Mouse (Mus musculus) frontal cortex, adult 2 months (tissue): ENCODE measurements around the gene Itga9. TPM values are rescaled to one million over a fixed set of nuclear protein-coding genes. Genes with fewer than 3 reads are reported as not detected.

Experiments used
- DNase-seq, 2 experiments: peaks; one replicate each; pipeline ENCODE4 v3.0.0; 2022; ENCODE audit warnings: low spot score in 1 of 2; ENCODE audit errors: extremely low spot score in 1 of 2
- polyA plus RNA-seq: library from polyadenylated mRNA; depleted of rRNA; stranded (reverse); fragments of >200 nt; gene quantifications from 2 replicates; pipeline ENCODE4 v1.2.3, GENCODE M21; 2012

Gene Itga9
- polyA plus RNA-seq, 1 experiment = 2.5 TPM

DNA sequence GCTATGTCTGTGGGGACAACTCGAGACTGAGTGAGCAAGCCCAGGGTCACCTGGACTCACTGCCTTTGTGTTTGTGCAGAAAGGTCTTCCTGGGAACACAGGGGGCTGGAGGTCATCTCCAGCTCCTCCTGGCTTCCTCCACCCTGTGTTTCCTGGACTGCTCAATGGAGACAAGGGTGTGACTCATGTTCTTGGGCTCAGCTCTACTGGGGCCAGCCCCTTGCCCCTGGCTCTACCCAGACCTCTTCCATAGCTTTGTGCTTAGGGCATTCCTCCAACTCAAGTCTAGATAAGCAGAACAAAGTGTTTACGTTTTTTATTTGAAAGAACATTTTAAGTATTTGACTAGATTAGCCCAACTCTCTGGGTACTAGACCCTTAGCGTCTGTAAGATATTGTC is 41.0 kb downstream of the Itga9 start:
- DNase-seq = no peak

GRCm38 (mm10) chr9:118650976-118651375 is 44.5 kb downstream of the Itga9 start:
- no peak for DNase-seq

GRCm38 (mm10) chr9:118651939-118652338 is 45.4 kb downstream of the Itga9 start:
- no peak for DNase-seq

DNA sequence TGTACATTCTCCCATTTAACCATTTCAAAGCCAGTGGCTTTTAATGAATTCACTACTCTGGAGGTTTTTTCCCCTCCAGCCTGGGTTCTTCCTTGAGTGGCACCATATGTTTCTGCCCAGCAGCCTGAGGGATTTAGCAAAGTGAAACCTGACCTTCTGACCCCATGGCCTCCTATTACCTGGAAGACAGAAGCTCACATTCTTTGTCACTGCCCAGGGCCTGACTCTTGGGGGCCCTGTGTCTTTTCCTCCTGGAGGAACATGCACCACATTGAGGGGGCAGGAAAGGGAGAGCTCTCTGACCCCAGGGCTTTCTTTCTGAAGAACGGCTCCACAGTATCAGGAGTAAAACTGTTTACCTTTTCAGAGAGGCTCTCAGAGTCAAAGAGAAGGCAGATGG is 46.9 kb downstream of the Itga9 start:
- DNase-seq = no peak

- no peak for DNase-seq
Observed at GRCm38 (mm10) chr9:118654969-118655368, 48.5 kb downstream of the Itga9 start.

DNA sequence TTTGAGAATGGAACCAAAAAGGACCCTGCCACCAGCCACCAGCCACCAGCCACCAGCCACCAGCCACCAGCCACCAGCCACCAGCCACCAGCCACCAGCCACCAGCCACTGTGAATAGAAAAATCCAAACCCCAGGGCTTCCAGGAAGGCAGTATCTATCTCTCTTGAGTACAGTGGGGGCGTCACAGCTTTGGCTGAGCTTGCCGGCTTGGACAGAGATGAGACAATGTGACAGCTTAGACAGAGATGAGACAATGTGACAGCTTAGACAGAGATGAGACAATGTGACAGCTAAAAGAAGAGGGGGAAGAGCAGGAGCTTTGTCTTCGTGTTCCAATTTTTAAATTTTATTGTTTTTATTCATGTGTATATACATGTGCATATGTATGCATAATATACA is 49.2 kb downstream of the Itga9 start:
- no peak for DNase-seq

- DNase-seq = peak in 1 of 2 experiments; percentile 16
Observed at GRCm38 (mm10) chr9:118658159-118658558, 51.7 kb downstream of the Itga9 start.

DNA sequence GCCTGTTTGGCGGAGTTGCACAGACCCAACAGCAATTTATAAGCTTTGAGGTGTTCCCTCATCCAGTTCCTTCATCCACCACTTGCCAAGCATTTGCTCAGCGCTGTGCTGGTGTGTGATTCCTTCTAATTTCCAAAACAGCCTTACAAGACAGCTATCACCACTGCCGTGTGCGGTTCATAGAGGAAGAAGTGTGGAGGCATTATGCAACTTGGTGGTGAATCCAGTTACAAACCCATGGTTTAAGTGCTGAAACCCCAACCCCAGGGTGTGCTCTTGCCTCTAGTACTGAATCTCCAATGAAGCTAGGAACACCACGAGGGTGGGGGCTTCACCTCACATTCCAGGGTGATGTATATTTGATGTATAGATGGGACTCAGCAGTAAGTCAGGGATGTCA is 53.3 kb downstream of the Itga9 start:
- no peak for DNase-seq

- DNase-seq = no peak
Observed at GRCm38 (mm10) chr9:118660259-118660658, 53.8 kb downstream of the Itga9 start.

GRCm38 (mm10) chr9:118662026-118662425 is 55.5 kb downstream of the Itga9 start:
- DNase-seq = no peak

- DNase-seq = no peak
Observed at GRCm38 (mm10) chr9:118662476-118662875, 56.0 kb downstream of the Itga9 start.

DNA sequence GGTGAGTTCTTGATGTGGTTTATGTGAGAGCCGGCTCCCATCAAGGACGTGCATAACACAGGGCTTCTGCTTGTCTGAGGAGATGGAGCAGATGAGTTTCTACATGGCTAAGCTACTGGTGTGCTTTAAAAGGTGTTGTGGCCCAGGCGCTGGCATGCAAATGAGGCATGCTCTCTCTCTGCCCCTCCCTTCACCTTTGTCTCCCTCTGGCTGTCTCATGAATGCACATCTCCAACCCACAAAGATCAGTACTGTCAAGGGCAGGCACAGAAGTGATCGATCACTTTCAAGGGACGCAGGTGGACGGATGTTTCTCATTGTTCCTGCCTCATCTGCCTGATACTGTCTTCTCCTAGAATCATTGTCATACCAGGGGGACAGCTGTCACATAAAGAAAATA is 57.4 kb downstream of the Itga9 start:
- DNase-seq = no peak

DNA sequence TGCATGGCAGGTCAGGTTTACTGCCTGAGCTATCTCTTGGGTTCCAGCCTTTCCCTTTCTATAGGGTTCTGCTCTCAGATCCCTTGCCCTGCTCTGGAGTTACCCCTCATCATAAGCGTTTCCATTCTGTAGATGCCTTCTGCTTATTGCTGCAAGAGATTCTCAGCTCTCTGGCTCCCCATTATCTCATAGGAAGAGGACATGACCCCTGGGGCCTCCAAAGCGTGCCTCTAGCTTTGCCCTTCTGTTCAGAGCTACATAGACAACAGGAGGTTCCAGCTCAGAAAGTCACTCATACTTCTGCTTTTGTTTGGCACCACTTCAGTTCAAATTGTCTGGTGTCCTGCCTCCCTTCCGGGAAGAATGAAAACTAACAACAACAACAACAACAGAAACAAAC is 59.6 kb downstream of the Itga9 start:
- no peak for DNase-seq

- DNase-seq = no peak
Observed at GRCm38 (mm10) chr9:118669696-118670095, 63.2 kb downstream of the Itga9 start.

- DNase-seq = no peak
Observed at GRCm38 (mm10) chr9:118674277-118674676, 67.8 kb downstream of the Itga9 start.

DNA sequence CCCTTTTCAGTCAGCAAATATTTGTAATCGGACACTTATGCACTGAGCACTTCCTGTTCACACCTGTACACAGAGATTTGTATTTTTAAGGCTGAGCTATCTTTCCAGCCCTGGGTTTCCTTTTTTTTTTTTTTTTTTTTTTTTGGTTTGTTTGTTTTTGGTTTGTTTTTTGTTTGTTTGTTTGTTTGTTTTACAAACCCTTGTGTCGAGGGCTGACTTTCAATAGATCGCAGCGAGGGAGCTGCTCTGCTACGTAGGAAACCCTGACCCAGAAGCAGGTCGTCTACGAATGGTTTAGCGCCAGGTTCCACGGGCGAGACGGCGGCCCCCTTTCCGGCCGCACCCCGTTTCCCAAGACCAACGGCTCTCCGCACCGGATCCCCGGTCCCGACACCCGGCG is 68.3 kb downstream of the Itga9 start:
- no peak for DNase-seq

DNA sequence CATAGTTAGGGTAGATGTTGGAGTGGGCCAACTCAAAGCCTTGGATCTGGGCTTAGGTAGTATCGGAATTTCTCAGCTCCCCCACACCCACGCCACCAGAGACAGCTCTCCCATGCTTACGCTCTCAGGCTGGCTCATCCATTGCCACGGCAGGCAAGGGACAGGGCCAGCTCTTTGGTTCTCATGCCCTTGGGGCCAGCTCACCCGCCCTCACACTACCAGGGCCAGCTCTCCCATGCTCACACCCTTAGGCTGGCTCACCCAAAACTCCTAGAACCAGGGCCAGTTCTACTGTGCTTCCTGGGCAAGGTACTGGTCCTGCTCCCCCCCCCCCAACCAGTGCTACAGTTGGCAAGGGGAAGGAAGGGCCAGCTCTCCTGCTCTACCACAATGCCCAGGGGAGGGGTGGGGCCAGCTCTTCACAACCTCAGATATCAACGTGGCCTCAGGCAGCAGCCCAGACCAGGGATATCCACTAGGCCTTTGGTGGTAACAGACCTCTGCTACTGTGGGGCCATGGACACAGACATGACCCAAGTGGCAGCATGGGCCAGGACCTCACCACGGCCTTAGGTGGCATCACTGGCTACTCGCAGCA is 69.2 kb downstream of the Itga9 start:
- DNase-seq = no peak

DNA sequence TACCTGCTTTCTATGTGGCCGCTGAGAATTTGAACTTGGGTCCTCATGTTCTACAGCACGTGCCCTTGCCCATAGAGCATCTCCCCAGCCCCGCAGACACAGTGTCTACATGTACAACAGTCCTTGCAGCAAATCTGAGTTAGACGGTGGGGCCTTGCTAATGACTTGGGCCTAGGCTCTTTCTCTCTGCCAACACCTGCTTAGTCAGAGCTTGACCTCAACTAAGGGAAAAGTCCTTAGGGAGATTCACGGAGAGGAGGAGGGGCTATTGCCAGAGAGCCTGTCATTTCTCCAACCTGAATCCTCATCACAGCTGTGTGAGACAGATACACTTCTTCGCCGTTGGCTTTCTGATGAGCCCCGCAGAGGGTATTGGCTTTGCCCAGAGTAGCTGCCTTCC is 70.2 kb downstream of the Itga9 start:
- no peak for DNase-seq

DNA sequence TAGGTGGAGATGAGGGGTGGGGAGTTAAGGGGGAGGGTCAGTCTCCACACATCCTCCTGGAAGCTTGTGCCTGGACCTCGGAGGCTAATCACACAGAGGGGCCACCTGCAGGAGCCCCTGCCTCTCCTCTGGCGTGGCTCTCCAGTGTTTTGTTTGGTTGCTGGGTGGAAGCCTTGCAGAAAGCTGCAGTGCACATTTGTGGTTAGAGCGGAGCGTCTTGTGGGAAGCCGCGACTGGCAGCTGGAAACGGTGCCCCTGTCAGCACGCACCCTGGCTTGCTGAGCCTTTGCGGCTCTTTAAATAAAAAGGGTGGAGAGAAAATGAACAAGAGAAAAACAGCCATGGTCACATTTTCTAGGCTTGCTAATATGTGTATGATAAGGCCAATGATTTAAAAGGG is 70.9 kb downstream of the Itga9 start:
- DNase-seq = no peak

GRCm38 (mm10) chr9:118678020-118678750 is 71.7 kb downstream of the Itga9 start:
- no peak for DNase-seq

- no peak for DNase-seq
Observed at GRCm38 (mm10) chr9:118678759-118679158, 72.3 kb downstream of the Itga9 start.

DNA sequence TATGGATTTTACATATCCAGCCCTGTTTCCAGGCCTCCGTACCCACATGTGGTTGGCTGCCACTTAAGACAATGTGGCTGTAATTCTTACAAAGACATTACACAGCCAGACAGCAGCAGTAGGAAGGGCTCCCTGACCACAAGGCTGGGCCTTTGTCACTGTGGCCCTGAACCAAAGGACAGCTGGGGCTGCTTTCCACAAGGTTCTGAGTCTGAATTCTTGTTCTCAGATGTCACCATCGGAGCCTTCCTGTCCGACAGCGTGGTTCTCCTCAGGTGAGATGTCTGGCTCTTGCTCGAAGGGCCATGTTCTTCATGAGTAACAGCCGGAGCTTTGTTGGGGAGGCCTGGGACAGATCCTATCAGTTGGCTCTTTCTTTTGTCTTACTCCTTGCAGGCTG is 75.0 kb downstream of the Itga9 start:
- no peak for DNase-seq
